Comparison of ENCODE assay signal across 29 mouse cellular contexts in genomic region chr16:76414528-76414927, GRCm38 (mm10). TPM values are rescaled to one million over a fixed set of nuclear protein-coding genes. Genes with fewer than 3 reads are reported as not detected.
DNase-seq lines count a peak whose midpoint lies in the region; ATAC-seq and TF ChIP-seq lines count a peak whose summit lies in the region.
"Had no signal": no experiment of that assay in that cellular context is flagged by ENCODE, and none has a peak within 500 bp of the region (broad histone marks: within the 10 kb centered on the region; RNA-seq: fewer than 3 reads in every experiment).

No protein-coding gene starts in this region.

- no peak for TF ChIP-seq CTCF in brain, embryonic 14.5 days (IDR thresholded peaks at IDR 0.05; ENCODE audit: borderline replicate concordance, extremely low read depth, insufficient read depth, insufficient read length)
- TF ChIP-seq CTCF in intestine, postnatal 0 days (IDR thresholded peaks at IDR 0.05; ENCODE audit: low read depth), result no peak

- no peak overlapping the region for H3K4me3 ChIP-seq in forebrain, embryonic 14.5 days (ENCODE audit: low read depth, low read length)
- no peak overlapping the region for H3K4me3 ChIP-seq in forebrain, embryonic 16.5 days (replicated peaks; ENCODE audit: low read length)
- H3K4me3 ChIP-seq in intestine, postnatal 0 days (ENCODE audit: low read depth, low read length), result no peak overlapping the region
- H3K4me3 ChIP-seq: embryonic facial prominence, embryonic 12.5 days; forebrain, embryonic 15.5 days; heart, adult 2 months; heart, embryonic 12.5 days; hindbrain, embryonic 10.5 days; hindbrain, embryonic 15.5 days; kidney, embryonic 15.5 days; limb, embryonic 12.5 days; liver, embryonic 15.5 days; neural tube, embryonic 15.5 days had no signal

- H3K36me3 ChIP-seq in forebrain, embryonic 14.5 days (ENCODE audit: control insufficient read depth, insufficient read depth, low read length), result no peaks in the 10 kb centered on the region
- H3K36me3 ChIP-seq in forebrain, embryonic 16.5 days (ENCODE audit: control insufficient read depth, insufficient read depth), result no peaks in the 10 kb centered on the region
- no peaks in the 10 kb centered on the region for H3K36me3 ChIP-seq in intestine, postnatal 0 days (ENCODE audit: control insufficient read depth, insufficient read depth)
- H3K36me3 ChIP-seq: embryonic facial prominence, embryonic 12.5 days; forebrain, embryonic 15.5 days; G1E; heart, embryonic 12.5 days; hindbrain, embryonic 10.5 days; hindbrain, embryonic 15.5 days; kidney, embryonic 15.5 days; limb, embryonic 12.5 days; liver, embryonic 15.5 days; neural tube, embryonic 15.5 days had no signal

- no peak overlapping the region for H3K4me2 ChIP-seq in forebrain, embryonic 14.5 days (ENCODE audit: low read length)
- no peak overlapping the region for H3K4me2 ChIP-seq in forebrain, embryonic 16.5 days (ENCODE audit: low read length)
- no peak overlapping the region for H3K4me2 ChIP-seq in intestine, postnatal 0 days (replicated peaks; ENCODE audit: low read depth)
- H3K4me2 ChIP-seq: embryonic facial prominence, embryonic 12.5 days; forebrain, embryonic 15.5 days; heart, embryonic 12.5 days; hindbrain, embryonic 15.5 days; kidney, embryonic 15.5 days; limb, embryonic 12.5 days; liver, embryonic 15.5 days; lung, embryonic 14.5 days; neural tube, embryonic 15.5 days had no signal

- no peak for TF ChIP-seq POLR2A in brain, embryonic 14.5 days (IDR thresholded peaks at IDR 0.05; ENCODE audit: borderline replicate concordance, extremely low read depth, insufficient read depth, insufficient read length, poor library complexity, severe bottlenecking)

- no peak overlapping the region for H3K9ac ChIP-seq in forebrain, embryonic 14.5 days (ENCODE audit: low read length)
- no peak overlapping the region for H3K9ac ChIP-seq in forebrain, embryonic 16.5 days (replicated peaks; ENCODE audit: low read depth, low read length)
- no peak overlapping the region for H3K9ac ChIP-seq in intestine, postnatal 0 days (ENCODE audit: low read depth, low read length)
- H3K9ac ChIP-seq: embryonic facial prominence, embryonic 12.5 days; forebrain, embryonic 15.5 days; heart, embryonic 12.5 days; hindbrain, embryonic 15.5 days; kidney, embryonic 15.5 days; limb, embryonic 12.5 days; liver, embryonic 15.5 days; lung, embryonic 14.5 days; neural tube, embryonic 15.5 days had no signal

- H3K27ac ChIP-seq in forebrain, embryonic 14.5 days (ENCODE audit: low read depth, low read length), result no peak overlapping the region
- no peak overlapping the region for H3K27ac ChIP-seq in forebrain, embryonic 16.5 days (ENCODE audit: low read length)
- no peak overlapping the region for H3K27ac ChIP-seq in intestine, postnatal 0 days (ENCODE audit: low read depth, low read length)
- H3K27ac ChIP-seq: embryonic facial prominence, embryonic 12.5 days; forebrain, embryonic 15.5 days; heart, adult 2 months; hindbrain, embryonic 10.5 days; hindbrain, embryonic 15.5 days; kidney, embryonic 15.5 days; limb, embryonic 12.5 days; liver, embryonic 15.5 days; neural tube, embryonic 15.5 days had no signal

- H3K9me3 ChIP-seq in forebrain, embryonic 14.5 days (replicated peaks; ENCODE audit: control insufficient read depth, low read length), result no peaks in the 10 kb centered on the region; the same call in 1 of the 2 replicates
- H3K9me3 ChIP-seq in forebrain, embryonic 16.5 days (ENCODE audit: control insufficient read depth, low read length), result no peaks in the 10 kb centered on the region
- no peaks in the 10 kb centered on the region for H3K9me3 ChIP-seq in intestine, postnatal 0 days (ENCODE audit: control insufficient read depth)
- H3K9me3 ChIP-seq: embryonic facial prominence, embryonic 12.5 days; forebrain, embryonic 15.5 days; G1E; heart, embryonic 12.5 days; hindbrain, embryonic 10.5 days; hindbrain, embryonic 15.5 days; kidney, embryonic 15.5 days; limb, embryonic 12.5 days; liver, embryonic 15.5 days; neural tube, embryonic 15.5 days had no signal

- 27% methylated on average over 5 of the region's 5 CpGs for WGBS in forebrain, embryonic 14.5 days
- WGBS in forebrain, embryonic 16.5 days, result 23% methylated on average over 5 of the region's 5 CpGs
- 60% methylated on average over 5 of the region's 5 CpGs for WGBS in intestine, postnatal 0 days

- ATAC-seq in forebrain, embryonic 14.5 days, result no peak
- ATAC-seq in forebrain, embryonic 16.5 days, result no peak
- no peak for ATAC-seq in intestine, postnatal 0 days
- ATAC-seq: forebrain, embryonic 15.5 days; inflammation-experienced regulatory T-cells, adult 6 months had no signal

- DNase-seq in adrenal gland, postnatal 14 days, result peak; percentile 28
- no peak for DNase-seq in adrenal gland, adult 8-10 months
- peak; percentile 35 for DNase-seq in forebrain, embryonic 14.5 days (ENCODE audit: low spot score)
- DNase-seq in kidney, adult 18-20 months, result peak; percentile 13
- DNase-seq in kidney, adult 9 months, result no peak
- DNase-seq in brain, embryonic 14.5 days (ENCODE audit: low read depth), result peak; percentile 52
- DNase-seq: cerebellum, adult 2 months; embryo, embryonic 11 days; heart, adult 2 months; layer of hippocampus, adult 9-11 months; lung, postnatal 14 days; midbrain, embryonic 14.5 days; retina, postnatal 1 day; thymus, adult 2 months; thymus, postnatal 36 days had no signal

- no peaks in the 10 kb centered on the region for H3K4me1 ChIP-seq in forebrain, embryonic 14.5 days (ENCODE audit: control insufficient read depth, insufficient read depth, low read length)
- H3K4me1 ChIP-seq in forebrain, embryonic 16.5 days (replicated peaks; ENCODE audit: control insufficient read depth, insufficient read depth, low read length), result no peaks in the 10 kb centered on the region
- H3K4me1 ChIP-seq in intestine, postnatal 0 days (replicated peaks; ENCODE audit: control insufficient read depth, insufficient read depth, low read length), result no peaks in the 10 kb centered on the region; the same call in 1 of the 2 replicates
- H3K4me1 ChIP-seq: embryonic facial prominence, embryonic 12.5 days; forebrain, embryonic 15.5 days; heart, embryonic 12.5 days; hindbrain, embryonic 10.5 days; hindbrain, embryonic 15.5 days; kidney, embryonic 15.5 days; liver, embryonic 15.5 days; neural tube, embryonic 15.5 days had no signal

- H3K27me3 ChIP-seq in forebrain, embryonic 14.5 days (replicated peaks; ENCODE audit: control insufficient read depth, insufficient read depth, low read length), result no peaks in the 10 kb centered on the region
- no peaks in the 10 kb centered on the region for H3K27me3 ChIP-seq in forebrain, embryonic 16.5 days (replicated peaks; ENCODE audit: control insufficient read depth, insufficient read depth, low read length)
- no peaks in the 10 kb centered on the region for H3K27me3 ChIP-seq in intestine, postnatal 0 days (replicated peaks; ENCODE audit: control insufficient read depth, insufficient read depth, low read length)
- H3K27me3 ChIP-seq: embryonic facial prominence, embryonic 12.5 days; forebrain, embryonic 15.5 days; heart, embryonic 12.5 days; hindbrain, embryonic 15.5 days; kidney, embryonic 15.5 days; limb, embryonic 12.5 days; liver, embryonic 15.5 days; neural tube, embryonic 15.5 days had no signal

RNA-seq across cellular contexts. Expression of gene Nrip1, which starts 40.9 kb away (rescaled TPM):
- total RNA-seq in adrenal gland, postnatal 14 days (2021), result 65.2 and 66.5 TPM in 2 replicates
- total RNA-seq in adrenal gland, adult 8-10 months (2022), result 100 to 1,000 TPM in 2 of 4 experiments, 10 to 100 TPM in 2; 86.7 to 143 (median 105) TPM
- 16.5 and 24.0 TPM in 2 replicates for polyA plus RNA-seq in forebrain, embryonic 14.5 days (2014; fragmentation: Nextera tagmentation; extraction: Ambion mirVana)
- 38.7 and 44.4 TPM in 2 replicates for polyA plus RNA-seq in forebrain, embryonic 16.5 days (2015; fragmentation: Nextera tagmentation; extraction: Ambion mirVana)
- polyA plus RNA-seq in brain, embryonic 14.5 days (2012; rRNA removed), result 3.5 and 10.4 TPM in 2 replicates
- 27.8 and 31.1 TPM in 2 replicates for polyA plus RNA-seq in intestine, postnatal 0 days (2015; fragmentation: Nextera tagmentation; extraction: Ambion mirVana)

Comparison
In these comparisons a context has a peak if more than half of its experiments do, and no peak if none do; other contexts are left out.
1. DNase-seq: peak in adrenal gland, postnatal 14 days (single experiment), forebrain, embryonic 14.5 days (single experiment), kidney, adult 18-20 months (single experiment) and brain, embryonic 14.5 days (single experiment); none in adrenal gland, adult 8-10 months (single experiment) and kidney, adult 9 months (single experiment).